Mouse (Mus musculus): Measurements from ENCODE around the gene Trmt1.
A peak's percentile ranks its signal among the peaks of the same experiment; 100 is the strongest.

Trmt1 gene

GRCm38 (mm10) chr8:84706610-84707266 lies 20.6 kb downstream of the Trmt1 start:
- H3K36me3 ChIP-seq (ENCODE audit: control insufficient read depth, insufficient read depth, low read length, poor library complexity, severe bottlenecking): no peaks in the 10 kb centered on the region
- DNase-seq (ENCODE audit: low read depth, low spot score): peak; percentile 33
- H3K27me3 ChIP-seq (ENCODE audit: control insufficient read depth, insufficient read depth, low read length, poor library complexity, severe bottlenecking): no peaks in the 10 kb centered on the region

GRCm38 (mm10) chr8:84707267-84707883 lies 21.3 kb downstream of the Trmt1 start:
- H3K36me3 ChIP-seq (ENCODE audit: control insufficient read depth, insufficient read depth, low read length, poor library complexity, severe bottlenecking): no peaks in the 10 kb centered on the region
- peak; percentile 76 for DNase-seq (ENCODE audit: low read depth, low spot score)
- no peaks in the 10 kb centered on the region for H3K27me3 ChIP-seq (ENCODE audit: control insufficient read depth, insufficient read depth, low read length, poor library complexity, severe bottlenecking)

- H3K36me3 ChIP-seq (ENCODE audit: control insufficient read depth, insufficient read depth, low read length, poor library complexity, severe bottlenecking): no peaks in the 10 kb centered on the region
- DNase-seq (ENCODE audit: low read depth, low spot score): no peak
- no peaks in the 10 kb centered on the region for H3K27me3 ChIP-seq (ENCODE audit: control insufficient read depth, insufficient read depth, low read length, poor library complexity, severe bottlenecking)
Measured at GRCm38 (mm10) chr8:84708071-84708541, 22.0 kb downstream of the Trmt1 start.

- no peaks in the 10 kb centered on the region for H3K36me3 ChIP-seq (ENCODE audit: control insufficient read depth, insufficient read depth, low read length, poor library complexity, severe bottlenecking)
- peak; percentile 91 for DNase-seq (ENCODE audit: low read depth, low spot score)
- no peaks in the 10 kb centered on the region for H3K27me3 ChIP-seq (ENCODE audit: control insufficient read depth, insufficient read depth, low read length, poor library complexity, severe bottlenecking)
Measured at GRCm38 (mm10) chr8:84708774-84709475, 22.8 kb downstream of the Trmt1 start.

- Histone ChIP-seq H3K27me3 (ENCODE audit: control insufficient read depth, insufficient read depth, low read length, poor library complexity, severe bottlenecking) (no peaks in the 10 kb centered on the region), H3K36me3 (ENCODE audit: control insufficient read depth, insufficient read depth, low read length, poor library complexity, severe bottlenecking) (no peaks in the 10 kb centered on the region)
- no peak for DNase-seq (ENCODE audit: low read depth, low spot score)
Measured at GRCm38 (mm10) chr8:84709931-84710330, 23.8 kb downstream of the Trmt1 start.

- H3K36me3 ChIP-seq (ENCODE audit: control insufficient read depth, insufficient read depth, low read length, poor library complexity, severe bottlenecking): no peaks in the 10 kb centered on the region
- H3K27me3 ChIP-seq (ENCODE audit: control insufficient read depth, insufficient read depth, low read length, poor library complexity, severe bottlenecking): no peaks in the 10 kb centered on the region
- no peak for DNase-seq (ENCODE audit: low read depth, low spot score)
Measured at GRCm38 (mm10) chr8:84711312-84711711, 25.2 kb downstream of the Trmt1 start.

- H3K27me3 ChIP-seq (ENCODE audit: control insufficient read depth, insufficient read depth, low read length, poor library complexity, severe bottlenecking): no peaks in the 10 kb centered on the region
- DNase-seq (ENCODE audit: low read depth, low spot score): no peak
- H3K36me3 ChIP-seq (ENCODE audit: control insufficient read depth, insufficient read depth, low read length, poor library complexity, severe bottlenecking): no peaks in the 10 kb centered on the region
Measured at GRCm38 (mm10) chr8:84711933-84712758, 26.0 kb downstream of the Trmt1 start.

GRCm38 (mm10) chr8:84712759-84713120 lies 26.6 kb downstream of the Trmt1 start:
- no peak for DNase-seq (ENCODE audit: low read depth, low spot score)
- no peaks in the 10 kb centered on the region for H3K27me3 ChIP-seq (ENCODE audit: control insufficient read depth, insufficient read depth, low read length, poor library complexity, severe bottlenecking)

GRCm38 (mm10) chr8:84713381-84713780 lies 27.3 kb downstream of the Trmt1 start:
- H3K36me3 ChIP-seq (ENCODE audit: control insufficient read depth, insufficient read depth, low read length, poor library complexity, severe bottlenecking): no peaks in the 10 kb centered on the region
- H3K27me3 ChIP-seq (ENCODE audit: control insufficient read depth, insufficient read depth, low read length, poor library complexity, severe bottlenecking): no peaks in the 10 kb centered on the region
- no peak for DNase-seq (ENCODE audit: low read depth, low spot score)

More at GRCm38 (mm10) chr8:84712759-84713120, 26.6 kb downstream of the Trmt1 start:
- H3K36me3 ChIP-seq (ENCODE audit: control insufficient read depth, insufficient read depth, low read length, poor library complexity, severe bottlenecking): no peaks in the 10 kb centered on the region

- Histone ChIP-seq H3K27me3 (ENCODE audit: control insufficient read depth, insufficient read depth, low read length, poor library complexity, severe bottlenecking) (no peaks in the 10 kb centered on the region), H3K36me3 (ENCODE audit: control insufficient read depth, insufficient read depth, low read length, poor library complexity, severe bottlenecking) (no peaks in the 10 kb centered on the region)
- DNase-seq (ENCODE audit: low read depth, low spot score): no peak
Measured at GRCm38 (mm10) chr8:84714161-84714560, 28.1 kb downstream of the Trmt1 start.

GRCm38 (mm10) chr8:84715893-84716468 lies 29.9 kb downstream of the Trmt1 start:
- Histone ChIP-seq H3K36me3 (ENCODE audit: control insufficient read depth, insufficient read depth, low read length, poor library complexity, severe bottlenecking) (no peaks in the 10 kb centered on the region), H3K27me3 (ENCODE audit: control insufficient read depth, insufficient read depth, low read length, poor library complexity, severe bottlenecking) (no peaks in the 10 kb centered on the region)
- no peak for DNase-seq (ENCODE audit: low read depth, low spot score)

- DNase-seq (ENCODE audit: low read depth, low spot score): no peak
- no peaks in the 10 kb centered on the region for H3K27me3 ChIP-seq (ENCODE audit: control insufficient read depth, insufficient read depth, low read length, poor library complexity, severe bottlenecking)
- no peaks in the 10 kb centered on the region for H3K36me3 ChIP-seq (ENCODE audit: control insufficient read depth, insufficient read depth, low read length, poor library complexity, severe bottlenecking)
Measured at GRCm38 (mm10) chr8:84716790-84717189, 30.7 kb downstream of the Trmt1 start.

GRCm38 (mm10) chr8:84718476-84718875 lies 32.4 kb downstream of the Trmt1 start:
- no peak for DNase-seq (ENCODE audit: low read depth, low spot score)
- no peaks in the 10 kb centered on the region for H3K36me3 ChIP-seq (ENCODE audit: control insufficient read depth, insufficient read depth, low read length, poor library complexity, severe bottlenecking)
- H3K27me3 ChIP-seq (ENCODE audit: control insufficient read depth, insufficient read depth, low read length, poor library complexity, severe bottlenecking): no peaks in the 10 kb centered on the region

- Histone ChIP-seq H3K27me3 (ENCODE audit: control insufficient read depth, insufficient read depth, low read length, poor library complexity, severe bottlenecking) (no peaks in the 10 kb centered on the region), H3K36me3 (ENCODE audit: control insufficient read depth, insufficient read depth, low read length, poor library complexity, severe bottlenecking) (no peaks in the 10 kb centered on the region)
- no peak for DNase-seq (ENCODE audit: low read depth, low spot score)
Measured at GRCm38 (mm10) chr8:84718959-84719690, 33.0 kb downstream of the Trmt1 start.

Measured in splenic B cell, adult 2 months (primary cell).